Mouse (Mus musculus): ENCODE measurements at regions not wholly inside any gene's neighbourhood (a gene's known extent, or its start where the extent isn't known, plus 50 kb on each side); places are given as distances from the start of the nearest gene placed in this dataset.
A peak's percentile ranks its signal among the peaks of the same experiment; 100 is the strongest.

GRCm38 (mm10) chr4:27130108-27130507 lies 783.4 kb upstream of the Manea start:
- WGBS: 48% methylated on average over 1 of the region's 1 CpGs
- peak; percentile 62; the same call in 1 of the 2 replicates for ATAC-seq

DNA sequence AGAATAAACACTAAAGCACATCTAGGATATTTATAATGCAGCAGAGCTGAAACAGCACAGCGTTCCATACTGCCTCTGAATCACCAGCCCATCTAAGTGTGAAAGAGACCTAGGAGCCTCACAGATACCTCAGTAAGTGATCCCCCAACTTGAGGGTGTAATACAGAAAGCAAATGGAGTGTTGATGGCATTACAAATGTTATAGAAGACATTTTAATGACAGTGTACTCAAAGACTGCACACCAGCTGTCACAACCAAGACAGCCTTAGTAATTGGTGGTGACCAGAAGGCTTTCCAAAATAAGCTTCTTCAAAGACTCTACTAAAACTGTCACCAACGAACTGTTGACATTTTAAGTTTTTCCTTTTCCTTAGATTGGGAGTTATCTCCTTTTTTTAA lies 771.3 kb upstream of the Manea start:
- 79% methylated on average over 2 of the region's 2 CpGs for WGBS
- no peaks in the 10 kb centered on the region for H3K27me3 ChIP-seq (ENCODE audit: control insufficient read depth, insufficient read depth, low read depth, low read length)
- no peak overlapping the region for H3K4me3 ChIP-seq (ENCODE audit: low read depth, low read length)
- no peak overlapping the region for H3K4me2 ChIP-seq (ENCODE audit: low read length)
- no peak overlapping the region for H3K27ac ChIP-seq (ENCODE audit: low read length)
- no peaks in the 10 kb centered on the region for H3K9me3 ChIP-seq (replicated peaks; ENCODE audit: control insufficient read depth, low read length, poor library complexity, severe bottlenecking)
- H3K4me1 ChIP-seq (ENCODE audit: control insufficient read depth, insufficient read depth, low read length): no peaks in the 10 kb centered on the region
- no peak for ATAC-seq
- no peak overlapping the region for H3K9ac ChIP-seq (ENCODE audit: low read depth, low read length)
- H3K36me3 ChIP-seq (ENCODE audit: control insufficient read depth, insufficient read depth, low read length): no peaks in the 10 kb centered on the region

More at GRCm38 (mm10) chr4:27130108-27130507, 783.4 kb upstream of the Manea start:
- H3K9ac ChIP-seq (ENCODE audit: low read depth, low read length): no peak overlapping the region
- no peak overlapping the region for H3K27ac ChIP-seq (ENCODE audit: low read length)
- H3K4me2 ChIP-seq (ENCODE audit: low read length): no peak overlapping the region
- H3K4me1 ChIP-seq (ENCODE audit: control insufficient read depth, insufficient read depth, low read length): no peaks in the 10 kb centered on the region
- H3K27me3 ChIP-seq (ENCODE audit: control insufficient read depth, insufficient read depth, low read depth, low read length): no peaks in the 10 kb centered on the region
- no peak overlapping the region for H3K4me3 ChIP-seq (ENCODE audit: low read depth, low read length)
- H3K9me3 ChIP-seq (replicated peaks; ENCODE audit: control insufficient read depth, low read length, poor library complexity, severe bottlenecking): no peaks in the 10 kb centered on the region
- no peaks in the 10 kb centered on the region for H3K36me3 ChIP-seq (ENCODE audit: control insufficient read depth, insufficient read depth, low read length)

GRCm38 (mm10) chr4:27117075-27117827 lies 770.6 kb upstream of the Manea start:
- no peak overlapping the region for H3K4me2 ChIP-seq (ENCODE audit: low read length)
- ATAC-seq: no peak
- no peaks in the 10 kb centered on the region for H3K36me3 ChIP-seq (ENCODE audit: control insufficient read depth, insufficient read depth, low read length)
- H3K27me3 ChIP-seq (ENCODE audit: control insufficient read depth, insufficient read depth, low read depth, low read length): no peaks in the 10 kb centered on the region
- H3K4me3 ChIP-seq (ENCODE audit: low read depth, low read length): no peak overlapping the region
- no peak overlapping the region for H3K27ac ChIP-seq (ENCODE audit: low read length)
- WGBS: 68% methylated on average over 2 of the region's 2 CpGs
- H3K9ac ChIP-seq (ENCODE audit: low read depth, low read length): no peak overlapping the region
- H3K4me1 ChIP-seq (ENCODE audit: control insufficient read depth, insufficient read depth, low read length): no peaks in the 10 kb centered on the region
- no peaks in the 10 kb centered on the region for H3K9me3 ChIP-seq (replicated peaks; ENCODE audit: control insufficient read depth, low read length, poor library complexity, severe bottlenecking)

DNA sequence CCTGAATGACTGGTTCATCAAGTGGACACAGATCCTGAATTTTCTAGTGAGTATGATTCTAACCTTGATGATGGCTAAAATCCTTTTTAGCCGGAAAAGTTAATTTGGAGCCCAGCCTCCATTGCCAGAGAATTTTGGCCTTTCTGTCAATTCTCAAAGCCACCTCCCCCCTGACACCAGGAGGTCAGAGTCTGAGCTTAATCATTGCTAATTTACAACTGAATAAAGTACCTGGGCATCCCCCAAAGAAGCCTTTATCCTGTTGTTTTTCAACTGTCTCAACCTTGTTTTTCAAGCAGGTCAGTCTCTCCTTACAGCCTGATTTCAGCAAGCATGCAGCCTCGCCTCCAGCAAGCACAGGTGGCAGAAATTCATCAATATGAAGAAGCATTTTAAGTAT lies 758.7 kb upstream of the Manea start:
- H3K27me3 ChIP-seq (ENCODE audit: control insufficient read depth, insufficient read depth, low read depth, low read length): no peaks in the 10 kb centered on the region
- no peaks in the 10 kb centered on the region for H3K36me3 ChIP-seq (ENCODE audit: control insufficient read depth, insufficient read depth, low read length)
- ATAC-seq: no peak
- no peaks in the 10 kb centered on the region for H3K9me3 ChIP-seq (replicated peaks; ENCODE audit: control insufficient read depth, low read length, poor library complexity, severe bottlenecking)
- H3K4me3 ChIP-seq (ENCODE audit: low read depth, low read length): no peak overlapping the region
- H3K4me1 ChIP-seq (ENCODE audit: control insufficient read depth, insufficient read depth, low read length): no peaks in the 10 kb centered on the region
- no peak overlapping the region for H3K27ac ChIP-seq (ENCODE audit: low read length)
- H3K4me2 ChIP-seq (ENCODE audit: low read length): no peak overlapping the region
- no peak overlapping the region for H3K9ac ChIP-seq (ENCODE audit: low read depth, low read length)
- WGBS: 84% methylated on average over 2 of the region's 2 CpGs

DNA sequence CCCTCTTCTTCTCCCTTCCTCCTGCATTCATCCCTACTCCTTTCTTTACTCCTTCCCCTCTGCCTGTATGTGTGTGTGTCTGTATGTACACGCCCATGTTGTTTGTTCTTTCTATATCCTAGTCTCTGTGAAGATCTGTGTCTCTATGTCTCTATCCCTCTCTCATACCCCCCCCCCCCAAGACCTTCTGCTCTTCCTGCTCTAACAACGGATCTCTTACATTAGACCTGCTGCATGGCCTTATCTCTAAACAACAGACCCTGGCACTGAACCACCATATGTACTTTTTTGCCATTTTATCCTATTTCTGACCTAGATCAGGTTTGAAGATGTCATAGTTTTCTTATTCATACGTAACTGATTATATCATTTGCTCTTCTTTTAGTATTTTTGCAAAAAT lies 749.6 kb upstream of the Manea start:
- no peaks in the 10 kb centered on the region for H3K36me3 ChIP-seq (ENCODE audit: control insufficient read depth, insufficient read depth, low read length)
- H3K4me2 ChIP-seq (ENCODE audit: low read length): no peak overlapping the region
- no peaks in the 10 kb centered on the region for H3K4me1 ChIP-seq (ENCODE audit: control insufficient read depth, insufficient read depth, low read length)
- no peaks in the 10 kb centered on the region for H3K9me3 ChIP-seq (replicated peaks; ENCODE audit: control insufficient read depth, low read length, poor library complexity, severe bottlenecking)
- H3K27me3 ChIP-seq (ENCODE audit: control insufficient read depth, insufficient read depth, low read depth, low read length): no peaks in the 10 kb centered on the region
- no peak for ATAC-seq
- no peak overlapping the region for H3K9ac ChIP-seq (ENCODE audit: low read depth, low read length)
- H3K27ac ChIP-seq (ENCODE audit: low read length): no peak overlapping the region
- 90% methylated on average over 3 of the region's 3 CpGs for WGBS
- H3K4me3 ChIP-seq (ENCODE audit: low read depth, low read length): no peak overlapping the region

DNA sequence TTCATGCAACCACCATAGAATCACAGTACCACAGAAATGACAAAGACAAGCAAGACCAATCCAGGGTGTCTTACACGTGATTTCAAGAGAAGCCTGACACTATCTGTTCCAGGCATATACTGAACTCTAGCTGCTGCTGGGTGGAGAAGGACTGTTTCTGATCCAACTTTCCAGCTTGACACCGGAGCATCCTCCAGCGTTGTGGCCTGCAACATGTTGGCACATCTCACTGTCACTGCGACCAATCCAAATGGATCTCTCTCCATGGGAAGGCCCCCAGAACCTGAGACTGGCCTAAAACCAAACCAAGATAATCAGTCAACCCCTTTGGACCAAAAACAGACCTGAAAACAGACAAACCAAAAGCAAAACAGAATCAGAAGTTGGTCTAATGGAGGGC lies 703.3 kb upstream of the Manea start:
- ATAC-seq: no peak
- H3K9ac ChIP-seq (ENCODE audit: low read depth, low read length): no peak overlapping the region
- no peak overlapping the region for H3K27ac ChIP-seq (ENCODE audit: low read length)
- WGBS: 97% methylated on average over 4 of the region's 4 CpGs
- H3K27me3 ChIP-seq (ENCODE audit: control insufficient read depth, insufficient read depth, low read depth, low read length): no peaks in the 10 kb centered on the region
- no peak overlapping the region for H3K4me2 ChIP-seq (ENCODE audit: low read length)
- no peak overlapping the region for H3K4me3 ChIP-seq (ENCODE audit: low read depth, low read length)
- H3K4me1 ChIP-seq (ENCODE audit: control insufficient read depth, insufficient read depth, low read length): no peaks in the 10 kb centered on the region
- no peaks in the 10 kb centered on the region for H3K36me3 ChIP-seq (ENCODE audit: control insufficient read depth, insufficient read depth, low read length)
- H3K9me3 ChIP-seq (replicated peaks; ENCODE audit: control insufficient read depth, low read length, poor library complexity, severe bottlenecking): no peaks in the 10 kb centered on the region

GRCm38 (mm10) chr4:27049226-27049625 lies 702.5 kb upstream of the Manea start:
- H3K9me3 ChIP-seq (replicated peaks; ENCODE audit: control insufficient read depth, low read length, poor library complexity, severe bottlenecking): no peaks in the 10 kb centered on the region
- H3K9ac ChIP-seq (ENCODE audit: low read depth, low read length): no peak overlapping the region
- H3K27ac ChIP-seq (ENCODE audit: low read length): no peak overlapping the region
- H3K4me2 ChIP-seq (ENCODE audit: low read length): no peak overlapping the region
- H3K4me3 ChIP-seq (ENCODE audit: low read depth, low read length): no peak overlapping the region
- 59% methylated on average over 2 of the region's 2 CpGs for WGBS
- no peaks in the 10 kb centered on the region for H3K27me3 ChIP-seq (ENCODE audit: control insufficient read depth, insufficient read depth, low read depth, low read length)
- no peaks in the 10 kb centered on the region for H3K4me1 ChIP-seq (ENCODE audit: control insufficient read depth, insufficient read depth, low read length)
- ATAC-seq: no peak
- H3K36me3 ChIP-seq (ENCODE audit: control insufficient read depth, insufficient read depth, low read length): no peaks in the 10 kb centered on the region

Data from midbrain, embryonic 16.5 days (tissue).